Mouse (Mus musculus) ES-Bruce4 (cell line): ENCODE results near the gene Xpo6. TPM values are rescaled to one million over a fixed set of nuclear protein-coding genes. Genes with fewer than 3 reads are reported as not detected.

ENCODE experiments used
- H3K27ac ChIP-seq: 2 replicates; pipeline ENCODE4 v1.5.1; 2012; ENCODE audit warnings: low read length, inconsistent platforms; ENCODE audit not compliant: insufficient read depth
- H3K27me3 ChIP-seq: 2 replicates; pipeline ENCODE4 v1.6.1; 2012; ENCODE audit warnings: mild to moderate bottlenecking, low read length, inconsistent platforms; ENCODE audit not compliant: control insufficient read depth, poor library complexity, insufficient read depth, severe bottlenecking
- H3K36me3 ChIP-seq: 2 replicates; pipeline ENCODE4 v1.6.1; 2012; ENCODE audit warnings: inconsistent platforms, mild to moderate bottlenecking, low read length, moderate library complexity; ENCODE audit not compliant: control insufficient read depth, poor library complexity, insufficient read depth, severe bottlenecking
- H3K4me1 ChIP-seq: one replicate; pipeline ENCODE4 v1.8.1; 2011; ENCODE audit warnings: low read length; ENCODE audit not compliant: control insufficient read depth, insufficient read depth
- H3K4me3 ChIP-seq: 2 replicates; pipeline ENCODE4 v1.5.1; 2011; ENCODE audit warnings: low read depth, mild to moderate bottlenecking, low read length
- H3K9ac ChIP-seq: 2 replicates; pipeline ENCODE4 v1.6.1; 2012; ENCODE audit warnings: low read depth, mild to moderate bottlenecking, inconsistent platforms; ENCODE audit not compliant: poor library complexity, severe bottlenecking
- H3K9me3 ChIP-seq: replicated peaks from 2 replicates; pipeline ENCODE4 v1.6.1; 2012; ENCODE audit warnings: mild to moderate bottlenecking, low read length, inconsistent platforms; ENCODE audit not compliant: control insufficient read depth, poor library complexity, insufficient read depth, severe bottlenecking
- CTCF ChIP-seq: IDR thresholded peaks from one replicate; pipeline ENCODE4 v1.8.1; 2011; ENCODE audit warnings: low read depth, low read length
- EP300 ChIP-seq: IDR thresholded peaks from 2 replicates; pipeline ENCODE4 v1.6.1; 2011; ENCODE audit warnings: low read depth, low read length; ENCODE audit not compliant: insufficient read depth
- POLR2A ChIP-seq: IDR thresholded peaks from one replicate; pipeline ENCODE4 v1.8.1; 2011; ENCODE audit warnings: low read length; ENCODE audit not compliant: insufficient read depth
- polyA plus RNA-seq: library from polyadenylated mRNA; stranded (reverse); fragments of >200 nt; gene quantifications from 2 replicates; pipeline ENCODE4 v1.2.4, GENCODE M21; 2011; ENCODE audit warnings: low read depth; ENCODE audit not compliant: missing spikeins, insufficient read depth, insufficient read length

Gene Xpo6
- polyA plus RNA-seq, 1 experiment = 126 TPM

- no peaks in the 10 kb centered on the region for H3K36me3 ChIP-seq
- peaks cover 18% of the 10 kb centered on the region for H3K27me3 ChIP-seq
- no peak within 1 kb of the TSS for H3K27ac ChIP-seq
- peak within 1 kb of the TSS; percentile 58 for H3K4me3 ChIP-seq
- no peaks in the 10 kb centered on the region for H3K4me1 ChIP-seq
- H3K9me3 ChIP-seq = no peaks in the 10 kb centered on the region
- TF ChIP-seq POLR2A = no peak
- TF ChIP-seq CTCF = no peak
- TF ChIP-seq EP300 = no peak
- peak within 1 kb of the TSS; percentile 67 for H3K9ac ChIP-seq
Observed at GRCm38 (mm10) chr7:126082286-126082741, 118.0 kb downstream of the Xpo6 start, which contains the start of gene Gsg1l. Gene Gsg1l (minus strand): TSS chr7:126082411.

- Histone ChIP-seq H3K4me3 (peak overlapping the region; percentile 58), H3K9me3 (no peaks in the 10 kb centered on the region), H3K36me3 (no peaks in the 10 kb centered on the region), H3K27ac (no peak overlapping the region), H3K9ac (peak overlapping the region; percentile 67), H3K27me3 (peaks cover 18% of the 10 kb centered on the region), H3K4me1 (no peaks in the 10 kb centered on the region)
- TF ChIP-seq POLR2A (no peak), CTCF (no peak), EP300 (no peak)
Observed at GRCm38 (mm10) chr7:126081727-126082285, 118.5 kb downstream of the Xpo6 start.

- Histone ChIP-seq H3K9ac (peak overlapping the region; percentile 67; the same call in 1 of the 2 replicates), H3K4me3 (peak overlapping the region; percentile 58), H3K27ac (no peak overlapping the region), H3K36me3 (no peaks in the 10 kb centered on the region), H3K4me1 (no peaks in the 10 kb centered on the region), H3K27me3 (peaks cover 18% of the 10 kb centered on the region), H3K9me3 (no peaks in the 10 kb centered on the region)
- TF ChIP-seq POLR2A = no peak
- TF ChIP-seq CTCF = no peak
- TF ChIP-seq EP300 = no peak
Observed at GRCm38 (mm10) chr7:126080949-126081654, 119.2 kb downstream of the Xpo6 start.

- Histone ChIP-seq H3K4me1 (no peaks in the 10 kb centered on the region), H3K27me3 (peaks cover 9% of the 10 kb centered on the region), H3K9ac (no peak overlapping the region), H3K36me3 (no peaks in the 10 kb centered on the region), H3K4me3 (no peak overlapping the region), H3K9me3 (no peaks in the 10 kb centered on the region), H3K27ac (no peak overlapping the region)
- no peak for TF ChIP-seq EP300
- no peak for TF ChIP-seq CTCF
- TF ChIP-seq POLR2A = no peak
Observed at GRCm38 (mm10) chr7:126076935-126077334, 123.4 kb downstream of the Xpo6 start.

- Histone ChIP-seq H3K36me3 (no peaks in the 10 kb centered on the region), H3K9me3 (no peaks in the 10 kb centered on the region), H3K27ac (no peak overlapping the region), H3K4me3 (no peak overlapping the region), H3K4me1 (no peaks in the 10 kb centered on the region), H3K9ac (no peak overlapping the region), H3K27me3 (no peaks in the 10 kb centered on the region)
- TF ChIP-seq CTCF (no peak), EP300 (no peak), POLR2A (no peak)
Observed at GRCm38 (mm10) chr7:126075058-126075457, 125.2 kb downstream of the Xpo6 start.

GRCm38 (mm10) chr7:126070321-126070720 is 130.0 kb downstream of the Xpo6 start:
- Histone ChIP-seq H3K9ac (no peak overlapping the region), H3K36me3 (no peaks in the 10 kb centered on the region), H3K4me1 (no peaks in the 10 kb centered on the region), H3K9me3 (no peaks in the 10 kb centered on the region), H3K27ac (no peak overlapping the region), H3K4me3 (no peak overlapping the region), H3K27me3 (no peaks in the 10 kb centered on the region)
- TF ChIP-seq POLR2A (no peak), CTCF (peak; percentile 25), EP300 (no peak)
